Mouse (Mus musculus): ENCODE results near the gene Nob1. TPM values are rescaled to one million over a fixed set of nuclear protein-coding genes. Genes with fewer than 3 reads are reported as not detected.

Nob1 gene
- 57.8 and 60.8 TPM in 2 replicates for polyA plus RNA-seq (2012; rRNA removed)

DNA sequence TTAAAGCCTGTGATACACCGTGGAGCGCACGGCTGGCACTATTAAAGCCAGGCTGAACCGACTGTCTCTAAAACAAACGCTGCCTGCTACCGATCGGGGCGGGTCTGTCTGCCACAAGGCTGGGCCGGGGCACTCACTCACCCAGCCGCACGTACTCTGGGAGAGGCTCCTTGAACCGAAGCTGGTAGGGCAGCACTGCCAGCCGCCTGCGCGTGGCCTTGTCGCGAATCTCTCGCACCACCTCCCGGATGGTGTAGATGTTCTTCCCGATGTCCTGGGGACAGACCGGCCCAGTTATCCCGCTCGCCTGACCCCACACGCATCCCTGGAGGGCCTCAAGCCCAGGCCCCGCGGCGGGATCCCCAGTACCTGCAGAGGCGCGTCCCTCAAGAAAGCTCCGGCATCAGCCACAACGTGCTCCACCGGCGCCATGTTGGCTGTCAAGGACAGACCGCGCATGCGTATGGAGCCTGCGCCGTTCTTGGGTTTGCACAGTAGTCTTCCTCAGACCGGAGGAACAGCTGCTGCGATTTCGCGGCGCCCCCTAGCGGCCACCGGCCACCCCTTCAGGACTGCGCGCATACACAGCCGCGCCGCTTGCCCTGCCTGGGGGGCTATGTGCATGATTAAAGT is at the start of gene Nob1:
TSS of gene Nob1 (minus strand) at position 455 of the 633 bp plus-strand sequence.
- DNase-seq: peak; percentile 95 to 97
- 1% methylated on average over 50 of the region's 50 CpGs for WGBS
- H3K27me3 ChIP-seq (ENCODE audit: control insufficient read depth, insufficient read depth, low read length): no peaks in the 10 kb centered on the region
- H3K4me1 ChIP-seq (ENCODE audit: control insufficient read depth, insufficient read depth, low read length): peaks cover 4% of the 10 kb centered on the region; the same call in 1 of the 2 replicates
- TF ChIP-seq CTCF (IDR thresholded peaks at IDR 0.05; ENCODE audit: borderline replicate concordance, insufficient read depth, low read depth, low read length): peak; percentile 92
- TF ChIP-seq POLR2A (IDR thresholded peaks at IDR 0.05; ENCODE audit: borderline replicate concordance, insufficient read depth, low read length): peak; percentile 94
- H3K4me3 ChIP-seq (replicated peaks; ENCODE audit: insufficient read depth, low read depth, low read length): peak within 1 kb of the TSS; percentile 76
- H3K27ac ChIP-seq (ENCODE audit: insufficient read depth, low read length): no peak within 1 kb of the TSS

DNA sequence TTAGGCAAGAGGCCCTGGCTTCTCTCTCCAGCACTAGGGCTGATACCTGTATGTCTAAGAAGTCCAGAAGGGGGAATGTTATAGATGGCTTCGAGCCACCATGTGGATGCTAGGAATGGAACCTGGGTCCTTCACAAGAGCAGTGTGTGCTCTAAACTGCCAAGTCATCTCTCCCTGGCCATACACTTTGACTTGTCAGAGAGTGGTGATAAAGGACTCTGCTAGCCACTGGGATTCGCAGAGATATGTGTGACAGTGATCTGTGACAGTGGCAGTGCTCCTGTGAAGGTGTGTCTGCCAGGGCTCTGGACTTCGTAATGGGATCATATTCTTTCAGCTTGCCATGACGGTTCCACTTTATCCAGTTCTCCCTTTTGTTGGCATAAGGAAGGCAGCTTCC is 48.5 kb upstream of the Nob1 start:
- Histone ChIP-seq H3K4me3 (replicated peaks; ENCODE audit: insufficient read depth, low read depth, low read length) (no peak overlapping the region), H3K4me1 (ENCODE audit: control insufficient read depth, insufficient read depth, low read length) (no peaks in the 10 kb centered on the region), H3K27ac (ENCODE audit: insufficient read depth, low read length) (no peak overlapping the region), H3K27me3 (ENCODE audit: control insufficient read depth, insufficient read depth, low read length) (no peaks in the 10 kb centered on the region)
- 94% methylated on average over 4 of the region's 4 CpGs for WGBS
- no peak for DNase-seq
- no peak for TF ChIP-seq POLR2A (IDR thresholded peaks at IDR 0.05; ENCODE audit: borderline replicate concordance, insufficient read depth, low read length)
- TF ChIP-seq CTCF (IDR thresholded peaks at IDR 0.05; ENCODE audit: borderline replicate concordance, insufficient read depth, low read depth, low read length): no peak

DNA sequence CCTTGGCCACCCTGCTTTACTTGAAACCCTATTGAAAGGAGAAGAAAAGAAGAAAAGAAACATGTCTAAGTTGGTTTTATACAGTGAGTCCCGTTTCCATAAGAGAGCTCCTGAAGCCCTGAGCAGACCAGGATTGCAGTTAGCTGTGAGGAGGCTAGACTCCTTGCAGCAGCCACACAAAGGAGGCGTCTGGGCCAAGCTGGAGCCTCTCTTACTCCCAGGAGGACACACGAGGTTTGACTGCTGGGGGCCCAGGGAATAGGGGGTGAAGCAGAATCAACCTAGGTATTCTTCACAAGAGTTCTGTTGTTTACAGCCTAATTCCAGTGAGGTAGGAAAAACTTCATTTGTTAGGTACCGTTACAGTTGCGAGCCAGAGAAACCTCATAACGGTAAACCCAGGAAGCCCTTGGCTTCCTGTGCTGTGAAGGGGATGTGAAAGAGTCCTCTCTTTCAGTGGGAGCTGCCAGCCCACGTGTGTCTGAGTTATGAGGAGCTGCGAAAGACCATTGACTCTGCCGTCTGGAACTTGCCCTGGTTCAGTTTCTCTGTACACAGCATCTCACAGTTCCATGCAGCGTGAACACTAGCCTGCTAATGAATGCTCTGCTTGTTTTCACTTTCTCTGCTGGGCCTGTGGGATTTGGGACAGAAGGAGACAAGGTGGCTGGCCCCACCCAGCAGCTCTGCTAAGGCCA is 47.7 kb upstream of the Nob1 start:
- TF ChIP-seq CTCF (IDR thresholded peaks at IDR 0.05; ENCODE audit: borderline replicate concordance, insufficient read depth, low read depth, low read length) (no peak), POLR2A (IDR thresholded peaks at IDR 0.05; ENCODE audit: borderline replicate concordance, insufficient read depth, low read length) (no peak)
- WGBS: 65% methylated on average over 10 of the region's 10 CpGs
- DNase-seq: no peak
- no peak overlapping the region for H3K4me3 ChIP-seq (replicated peaks; ENCODE audit: insufficient read depth, low read depth, low read length)
- no peaks in the 10 kb centered on the region for H3K27me3 ChIP-seq (ENCODE audit: control insufficient read depth, insufficient read depth, low read length)
- no peak overlapping the region for H3K27ac ChIP-seq (ENCODE audit: insufficient read depth, low read length)
- H3K4me1 ChIP-seq (ENCODE audit: control insufficient read depth, insufficient read depth, low read length): no peaks in the 10 kb centered on the region

DNA sequence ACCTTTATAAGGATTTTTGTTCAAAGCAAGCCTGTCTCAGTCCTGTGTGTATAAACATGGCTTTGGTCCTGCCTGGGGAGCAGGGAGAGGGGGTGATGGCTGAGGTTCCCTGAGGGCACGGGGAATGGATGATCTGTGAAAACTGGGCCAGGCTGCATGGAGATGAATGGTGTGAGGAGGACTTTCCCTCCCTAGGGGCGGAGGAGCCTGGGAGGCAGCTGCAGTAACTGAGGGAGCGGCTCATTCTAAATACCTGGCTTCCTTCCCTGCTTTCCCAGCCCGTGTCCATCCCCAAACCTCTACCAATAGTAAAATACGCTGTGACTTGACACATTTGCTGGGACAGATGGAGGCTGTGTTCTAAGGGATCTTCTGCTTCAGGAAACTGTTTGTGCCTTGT is 45.5 kb upstream of the Nob1 start:
- H3K27ac ChIP-seq (ENCODE audit: insufficient read depth, low read length): no peak overlapping the region
- H3K4me3 ChIP-seq (replicated peaks; ENCODE audit: insufficient read depth, low read depth, low read length): no peak overlapping the region
- no peaks in the 10 kb centered on the region for H3K4me1 ChIP-seq (ENCODE audit: control insufficient read depth, insufficient read depth, low read length)
- peak in 1 of 2 experiments; percentile 20 for DNase-seq
- no peak for TF ChIP-seq CTCF (IDR thresholded peaks at IDR 0.05; ENCODE audit: borderline replicate concordance, insufficient read depth, low read depth, low read length)
- 30% methylated on average over 5 of the region's 5 CpGs for WGBS
- no peaks in the 10 kb centered on the region for H3K27me3 ChIP-seq (ENCODE audit: control insufficient read depth, insufficient read depth, low read length)

DNA sequence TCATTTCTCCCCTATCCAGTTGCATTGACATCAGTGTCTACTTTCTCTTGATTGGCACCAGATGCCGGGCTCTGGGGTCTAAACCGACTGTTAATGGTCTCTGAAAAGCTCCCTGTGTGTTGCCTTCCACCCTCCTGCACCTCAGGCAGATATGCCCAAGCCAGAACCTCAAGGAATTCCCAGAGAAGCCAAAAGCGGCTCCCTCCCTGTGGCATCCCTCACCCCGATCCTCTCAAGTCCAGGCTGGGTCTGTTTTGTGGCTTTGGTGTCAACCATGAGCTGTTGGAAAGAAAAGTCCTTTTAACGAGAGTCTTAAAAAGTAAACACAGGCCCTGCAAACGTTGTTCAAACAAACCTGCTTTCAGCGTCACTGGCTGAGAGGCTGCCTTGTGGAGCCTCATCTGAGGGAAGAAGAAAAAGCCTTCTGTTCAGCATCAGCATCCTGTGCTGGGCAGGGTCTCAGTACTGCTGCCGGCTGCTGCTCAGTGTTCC is 44.0 kb upstream of the Nob1 start:
- no peak for TF ChIP-seq CTCF (IDR thresholded peaks at IDR 0.05; ENCODE audit: borderline replicate concordance, insufficient read depth, low read depth, low read length)
- TF ChIP-seq POLR2A (IDR thresholded peaks at IDR 0.05; ENCODE audit: borderline replicate concordance, insufficient read depth, low read length): no peak
- Histone ChIP-seq H3K4me1 (ENCODE audit: control insufficient read depth, insufficient read depth, low read length) (no peaks in the 10 kb centered on the region), H3K4me3 (replicated peaks; ENCODE audit: insufficient read depth, low read depth, low read length) (no peak overlapping the region), H3K27me3 (ENCODE audit: control insufficient read depth, insufficient read depth, low read length) (no peaks in the 10 kb centered on the region), H3K27ac (ENCODE audit: insufficient read depth, low read length) (no peak overlapping the region)
- WGBS: 68% methylated on average over 8 of the region's 8 CpGs
- DNase-seq: no peak

DNA sequence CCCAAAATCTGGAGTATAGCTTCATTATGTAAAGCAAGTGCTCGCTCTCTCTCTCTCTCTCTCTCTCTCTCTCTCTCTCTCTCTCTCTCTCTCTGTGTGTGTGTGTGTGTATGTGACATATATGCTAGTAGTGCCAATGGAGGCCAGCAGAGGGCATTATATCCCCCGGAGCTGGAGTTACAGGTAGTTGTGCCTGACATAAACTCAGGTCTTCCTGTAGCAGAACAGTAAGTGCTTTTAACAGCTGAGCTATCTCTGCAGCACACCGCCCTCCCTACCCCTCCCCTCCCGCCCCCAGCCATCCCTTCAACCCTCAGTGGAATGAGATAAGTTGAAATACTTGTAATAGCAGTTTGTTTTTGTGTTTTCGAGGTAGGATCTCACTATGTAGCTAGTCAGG is 41.8 kb upstream of the Nob1 start:
- TF ChIP-seq POLR2A (IDR thresholded peaks at IDR 0.05; ENCODE audit: borderline replicate concordance, insufficient read depth, low read length) (no peak), CTCF (IDR thresholded peaks at IDR 0.05; ENCODE audit: borderline replicate concordance, insufficient read depth, low read depth, low read length) (no peak)
- DNase-seq: no peak
- H3K27me3 ChIP-seq (ENCODE audit: control insufficient read depth, insufficient read depth, low read length): no peaks in the 10 kb centered on the region
- H3K27ac ChIP-seq (ENCODE audit: insufficient read depth, low read length): no peak overlapping the region
- H3K4me1 ChIP-seq (ENCODE audit: control insufficient read depth, insufficient read depth, low read length): no peaks in the 10 kb centered on the region
- WGBS: 96% methylated on average over 5 of the region's 5 CpGs
- no peak overlapping the region for H3K4me3 ChIP-seq (replicated peaks; ENCODE audit: insufficient read depth, low read depth, low read length)

DNA sequence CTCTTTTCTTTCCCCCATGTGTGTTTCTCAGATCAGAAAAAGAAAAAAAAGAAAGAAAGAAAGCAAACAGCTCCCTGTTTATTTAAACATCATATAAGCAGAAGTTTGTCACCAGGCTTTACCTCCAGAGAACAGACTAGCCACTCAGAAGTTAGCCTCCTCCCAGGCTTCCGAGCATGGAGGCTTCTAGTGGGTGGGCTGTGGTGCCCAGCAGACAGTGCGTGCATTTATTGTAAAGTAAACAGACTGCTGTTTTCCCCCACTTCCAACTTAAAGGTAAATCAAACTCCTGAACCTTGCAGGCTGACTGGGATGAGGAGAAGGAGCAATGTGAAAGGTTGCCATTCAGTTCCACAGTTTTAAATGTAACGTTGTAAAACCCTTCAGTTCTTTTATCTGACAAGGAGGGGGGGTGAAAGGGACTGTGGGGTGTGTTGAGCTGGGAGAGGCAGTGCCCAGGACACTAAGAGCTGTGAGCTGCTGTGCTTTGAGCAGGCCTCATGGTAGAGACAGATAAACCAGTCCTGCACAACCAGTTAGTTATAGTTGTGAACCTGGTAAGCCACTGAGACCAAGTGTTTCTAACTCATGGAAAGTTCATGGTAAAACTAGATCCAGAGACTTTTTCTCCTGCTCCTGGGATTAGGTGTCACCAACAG is 40.6 kb upstream of the Nob1 start:
- no peak for DNase-seq
- TF ChIP-seq POLR2A (IDR thresholded peaks at IDR 0.05; ENCODE audit: borderline replicate concordance, insufficient read depth, low read length) (no peak), CTCF (IDR thresholded peaks at IDR 0.05; ENCODE audit: borderline replicate concordance, insufficient read depth, low read depth, low read length) (no peak)
- H3K27ac ChIP-seq (ENCODE audit: insufficient read depth, low read length): no peak overlapping the region
- 85% methylated on average over 3 of the region's 3 CpGs for WGBS
- no peak overlapping the region for H3K4me3 ChIP-seq (replicated peaks; ENCODE audit: insufficient read depth, low read depth, low read length)
- no peaks in the 10 kb centered on the region for H3K4me1 ChIP-seq (ENCODE audit: control insufficient read depth, insufficient read depth, low read length)
- H3K27me3 ChIP-seq (ENCODE audit: control insufficient read depth, insufficient read depth, low read length): no peaks in the 10 kb centered on the region
